Mouse (Mus musculus): ENCODE results near the gene Tbca. TPM values are rescaled to one million over a fixed set of nuclear protein-coding genes. Genes with fewer than 3 reads are reported as not detected.

Tbca gene
- total and polyA plus RNA-seq, 2 experiments from 2014 or later, result 348 to 375 TPM

- Histone ChIP-seq H3K9ac (no peak overlapping the region), H3K27me3 (ENCODE audit: insufficient read depth, low read length) (peaks cover 72% of the 10 kb centered on the region), H3K27ac (ENCODE audit: low read depth, low read length) (no peak overlapping the region), H3K9me3 (ENCODE audit: low read length) (no peaks in the 10 kb centered on the region), H3K4me1 (ENCODE audit: insufficient read depth) (peaks cover 1% of the 10 kb centered on the region; the same call in 1 of the 2 replicates), H3K36me3 (ENCODE audit: insufficient read depth) (no peaks in the 10 kb centered on the region), H3K4me3 (ENCODE audit: low read depth, low read length) (no peak overlapping the region), H3K4me2 (ENCODE audit: low read depth) (no peak overlapping the region)
- DNase-seq, result peak; percentile 81
- TF ChIP-seq CTCF (IDR thresholded peaks at IDR 0.05; ENCODE audit: low read depth), result no peak
- 9% methylated on average over 10 of the region's 10 CpGs for WGBS
- no peak for ATAC-seq
These were observed 89.5 kb downstream of the Tbca start for GRCm38 (mm10) chr13:94877991-94878745.

GRCm38 (mm10) chr13:94881201-94881600, 92.5 kb downstream of the Tbca start:
- no peak for TF ChIP-seq CTCF (IDR thresholded peaks at IDR 0.05; ENCODE audit: low read depth)
- ATAC-seq, result no peak

GRCm38 (mm10) chr13:94882221-94882620, 93.5 kb downstream of the Tbca start:
- TF ChIP-seq CTCF (IDR thresholded peaks at IDR 0.05; ENCODE audit: low read depth), result no peak
- H3K4me3 ChIP-seq (ENCODE audit: low read depth, low read length), result no peak overlapping the region
- no peaks in the 10 kb centered on the region for H3K36me3 ChIP-seq (ENCODE audit: insufficient read depth)
- no peak overlapping the region for H3K4me2 ChIP-seq (ENCODE audit: low read depth)
- peaks cover 3% of the 10 kb centered on the region; the same call in 1 of the 2 replicates for H3K4me1 ChIP-seq (ENCODE audit: insufficient read depth)
- WGBS, result 3% methylated on average over 10 of the region's 10 CpGs
- DNase-seq (no peak), ATAC-seq (no peak)
- no peaks in the 10 kb centered on the region for H3K9me3 ChIP-seq (ENCODE audit: low read length)
- no peak overlapping the region for H3K9ac ChIP-seq
- no peak overlapping the region for H3K27ac ChIP-seq (ENCODE audit: low read depth, low read length)
- peaks cover 75% of the 10 kb centered on the region for H3K27me3 ChIP-seq (ENCODE audit: insufficient read depth, low read length)

More at GRCm38 (mm10) chr13:94881201-94881600, 92.5 kb downstream of the Tbca start:
- no peak overlapping the region for H3K27ac ChIP-seq (ENCODE audit: low read depth, low read length)
- peaks cover 77% of the 10 kb centered on the region for H3K27me3 ChIP-seq (ENCODE audit: insufficient read depth, low read length)
- H3K9ac ChIP-seq, result no peak overlapping the region
- H3K4me1 ChIP-seq (ENCODE audit: insufficient read depth), result peaks cover 3% of the 10 kb centered on the region; the same call in 1 of the 2 replicates
- no peak overlapping the region for H3K4me2 ChIP-seq (ENCODE audit: low read depth)
- H3K4me3 ChIP-seq (ENCODE audit: low read depth, low read length), result no peak overlapping the region
- 5% methylated on average over 3 of the region's 3 CpGs for WGBS
- H3K9me3 ChIP-seq (ENCODE audit: low read length), result no peaks in the 10 kb centered on the region
- no peaks in the 10 kb centered on the region for H3K36me3 ChIP-seq (ENCODE audit: insufficient read depth)
- DNase-seq, result no peak

DNA sequence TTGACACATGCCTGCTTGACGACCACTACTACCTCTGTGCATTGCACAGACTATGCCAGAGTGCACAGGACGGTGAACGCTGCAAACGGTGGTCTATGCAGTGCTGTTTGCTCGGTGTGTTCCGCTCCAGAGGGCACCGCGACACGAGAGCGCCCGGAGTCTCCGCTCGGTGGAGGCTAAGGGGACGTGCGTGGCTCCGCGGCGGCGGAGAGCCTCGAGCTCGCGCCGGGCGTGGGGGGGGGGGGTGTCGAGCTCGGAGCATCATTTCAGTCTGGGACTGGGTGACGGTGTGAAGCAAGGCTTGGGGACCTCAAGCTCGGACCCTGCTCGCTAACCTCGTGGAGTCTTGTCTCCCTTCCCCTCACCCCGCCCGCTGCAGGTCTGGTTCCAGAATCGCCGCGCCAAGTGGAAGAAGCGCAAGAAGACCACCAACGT, 94.0 kb downstream of the Tbca start:
- H3K27ac ChIP-seq (ENCODE audit: low read depth, low read length), result no peak overlapping the region
- 4% methylated on average over 36 of the region's 37 CpGs for WGBS
- DNase-seq, result no peak

GRCm38 (mm10) chr13:94883163-94883965, 94.7 kb downstream of the Tbca start:
- Histone ChIP-seq H3K9me3 (ENCODE audit: low read length) (no peaks in the 10 kb centered on the region), H3K4me3 (ENCODE audit: low read depth, low read length) (peak overlapping the region; percentile 30)
- peak; percentile 45 for DNase-seq

More for the DNA sequence above, 94.0 kb downstream of the Tbca start:
- Histone ChIP-seq H3K4me3 (ENCODE audit: low read depth, low read length) (peak overlapping the region; percentile 30), H3K36me3 (ENCODE audit: insufficient read depth) (no peaks in the 10 kb centered on the region), H3K27me3 (ENCODE audit: insufficient read depth, low read length) (peaks cover 75% of the 10 kb centered on the region), H3K4me1 (ENCODE audit: insufficient read depth) (peaks cover 3% of the 10 kb centered on the region; the same call in 1 of the 2 replicates), H3K9me3 (ENCODE audit: low read length) (no peaks in the 10 kb centered on the region), H3K9ac (no peak overlapping the region), H3K4me2 (ENCODE audit: low read depth) (peak overlapping the region; percentile 51)
- peak; percentile 23; the same call in 1 of the 2 replicates for ATAC-seq
- no peak for TF ChIP-seq CTCF (IDR thresholded peaks at IDR 0.05; ENCODE audit: low read depth)

GRCm38 (mm10) chr13:94883966-94884960, 95.6 kb downstream of the Tbca start:
- 2% methylated on average over 36 of the region's 36 CpGs for WGBS
- H3K27me3 ChIP-seq (ENCODE audit: insufficient read depth, low read length), result peaks cover 83% of the 10 kb centered on the region
- no peak for TF ChIP-seq CTCF (IDR thresholded peaks at IDR 0.05; ENCODE audit: low read depth)
- H3K4me2 ChIP-seq (ENCODE audit: low read depth), result peak overlapping the region; percentile 51
- no peaks in the 10 kb centered on the region for H3K36me3 ChIP-seq (ENCODE audit: insufficient read depth)
- DNase-seq (peak; percentile 81), ATAC-seq (no peak)
- 0 out of 2 replicates have a peak overlapping the region, but pooled peaks have one; percentile 30 for H3K4me3 ChIP-seq (ENCODE audit: low read depth, low read length)
- H3K9me3 ChIP-seq (ENCODE audit: low read length), result no peaks in the 10 kb centered on the region
- no peak overlapping the region for H3K9ac ChIP-seq
- no peak overlapping the region for H3K27ac ChIP-seq (ENCODE audit: low read depth, low read length)
- peaks cover 3% of the 10 kb centered on the region; the same call in 1 of the 2 replicates for H3K4me1 ChIP-seq (ENCODE audit: insufficient read depth)

More at GRCm38 (mm10) chr13:94883163-94883965, 94.7 kb downstream of the Tbca start:
- TF ChIP-seq CTCF (IDR thresholded peaks at IDR 0.05; ENCODE audit: low read depth), result no peak
- no peak overlapping the region for H3K27ac ChIP-seq (ENCODE audit: low read depth, low read length)
- H3K36me3 ChIP-seq (ENCODE audit: insufficient read depth), result no peaks in the 10 kb centered on the region
- H3K27me3 ChIP-seq (ENCODE audit: insufficient read depth, low read length), result peaks cover 78% of the 10 kb centered on the region
- 3% methylated on average over 92 of the region's 95 CpGs for WGBS
- no peak overlapping the region for H3K9ac ChIP-seq
- peak overlapping the region; percentile 51 for H3K4me2 ChIP-seq (ENCODE audit: low read depth)
- H3K4me1 ChIP-seq (ENCODE audit: insufficient read depth), result peaks cover 3% of the 10 kb centered on the region; the same call in 1 of the 2 replicates
- peak; percentile 52 for ATAC-seq
